Mouse (Mus musculus): Measurements from ENCODE around the gene Rasgef1c. TPM values are rescaled to one million over a fixed set of nuclear protein-coding genes. Genes with fewer than 3 reads are reported as not detected.

Gene Rasgef1c
- polyA plus RNA-seq, 1 experiment from 2014 or later: 1.8 TPM

- Histone ChIP-seq H3K9ac (no peak overlapping the region), H3K4me1 (no peaks in the 10 kb centered on the region), H3K36me3 (replicated peaks) (no peaks in the 10 kb centered on the region), H3K4me2 (no peak overlapping the region), H3K4me3 (replicated peaks) (no peak overlapping the region), H3K9me3 (no peaks in the 10 kb centered on the region), H3K27me3 (no peaks in the 10 kb centered on the region), H3K27ac (no peak overlapping the region)
- 91% methylated on average over 5 of the region's 5 CpGs for WGBS
- ATAC-seq (ENCODE audit: low FRiP score): no peak
These were observed 9.6 kb upstream of the Rasgef1c start for GRCm38 (mm10) chr11:49891993-49892392.

GRCm38 (mm10) chr11:49893806-49894205 lies 7.8 kb upstream of the Rasgef1c start:
- Histone ChIP-seq H3K27me3 (no peaks in the 10 kb centered on the region), H3K9me3 (peaks cover 6% of the 10 kb centered on the region), H3K4me1 (no peaks in the 10 kb centered on the region), H3K36me3 (replicated peaks) (no peaks in the 10 kb centered on the region), H3K27ac (no peak overlapping the region), H3K4me3 (replicated peaks) (no peak overlapping the region), H3K4me2 (no peak overlapping the region), H3K9ac (no peak overlapping the region)
- 86% methylated on average over 11 of the region's 11 CpGs for WGBS
- ATAC-seq (ENCODE audit: low FRiP score): no peak

- no peak for ATAC-seq (ENCODE audit: low FRiP score)
- Histone ChIP-seq H3K9me3 (peaks cover 6% of the 10 kb centered on the region), H3K4me2 (no peak overlapping the region), H3K27me3 (peaks cover 20% of the 10 kb centered on the region), H3K4me1 (no peaks in the 10 kb centered on the region), H3K27ac (no peak overlapping the region), H3K4me3 (replicated peaks) (no peak overlapping the region), H3K36me3 (replicated peaks) (no peaks in the 10 kb centered on the region), H3K9ac (no peak overlapping the region)
- 62% methylated on average over 6 of the region's 6 CpGs for WGBS
These were observed 5.6 kb upstream of the Rasgef1c start for GRCm38 (mm10) chr11:49895966-49896590.

- Histone ChIP-seq H3K27me3 (peaks cover 43% of the 10 kb centered on the region), H3K27ac (no peak overlapping the region), H3K4me3 (replicated peaks) (no peak overlapping the region), H3K4me2 (no peak overlapping the region), H3K9me3 (peaks cover 6% of the 10 kb centered on the region), H3K9ac (no peak overlapping the region), H3K4me1 (peaks cover 6% of the 10 kb centered on the region), H3K36me3 (replicated peaks) (no peaks in the 10 kb centered on the region)
- 76% methylated on average over 6 of the region's 6 CpGs for WGBS
- ATAC-seq (ENCODE audit: low FRiP score): no peak
These were observed 1.6 kb upstream of the Rasgef1c start for GRCm38 (mm10) chr11:49900043-49900442.

GRCm38 (mm10) chr11:49900962-49901658 lies 525 bp upstream of the Rasgef1c start:
- Histone ChIP-seq H3K27ac (no peak overlapping the region), H3K9ac (peak overlapping the region; percentile 77; the same call in 1 of the 2 replicates)
- peak; percentile 15; the same call in 1 of the 2 replicates for ATAC-seq (ENCODE audit: low FRiP score)

GRCm38 (mm10) chr11:49903333-49903732 lies 1.7 kb downstream of the Rasgef1c start:
- peaks cover 43% of the 10 kb centered on the region for H3K27me3 ChIP-seq
- no peaks in the 10 kb centered on the region for H3K36me3 ChIP-seq (replicated peaks)
- no peak overlapping the region for H3K9ac ChIP-seq
- peaks cover 6% of the 10 kb centered on the region for H3K4me1 ChIP-seq
- H3K4me3 ChIP-seq (replicated peaks): no peak overlapping the region
- peak; percentile 55; the same call in 1 of the 2 replicates for ATAC-seq (ENCODE audit: low FRiP score)
- H3K4me2 ChIP-seq: no peak overlapping the region
- no peaks in the 10 kb centered on the region for H3K9me3 ChIP-seq
- H3K27ac ChIP-seq: no peak overlapping the region
- 15% methylated on average over 7 of the region's 7 CpGs for WGBS

More at GRCm38 (mm10) chr11:49900962-49901658, 525 bp upstream of the Rasgef1c start:
- peaks cover 43% of the 10 kb centered on the region for H3K27me3 ChIP-seq
- peak overlapping the region; percentile 71 for H3K4me3 ChIP-seq (replicated peaks)
- no peaks in the 10 kb centered on the region for H3K36me3 ChIP-seq (replicated peaks)
- 31% methylated on average over 15 of the region's 15 CpGs for WGBS
- H3K9me3 ChIP-seq: peaks cover 6% of the 10 kb centered on the region
- peak overlapping the region; percentile 100 for H3K4me2 ChIP-seq
- H3K4me1 ChIP-seq: peaks cover 6% of the 10 kb centered on the region

GRCm38 (mm10) chr11:49918521-49919180 lies 17.0 kb downstream of the Rasgef1c start:
- Histone ChIP-seq H3K4me2 (no peak overlapping the region), H3K9me3 (no peaks in the 10 kb centered on the region), H3K9ac (no peak overlapping the region), H3K27ac (no peak overlapping the region), H3K4me1 (peaks cover 7% of the 10 kb centered on the region), H3K4me3 (replicated peaks) (no peak overlapping the region), H3K27me3 (no peaks in the 10 kb centered on the region), H3K36me3 (replicated peaks) (no peaks in the 10 kb centered on the region)
- no peak for ATAC-seq (ENCODE audit: low FRiP score)
- WGBS: 55% methylated on average over 15 of the region's 15 CpGs

GRCm38 (mm10) chr11:49919304-49919703 lies 17.7 kb downstream of the Rasgef1c start:
- WGBS: 93% methylated on average over 6 of the region's 6 CpGs
- Histone ChIP-seq H3K36me3 (replicated peaks) (no peaks in the 10 kb centered on the region), H3K9ac (no peak overlapping the region), H3K4me3 (replicated peaks) (no peak overlapping the region), H3K4me2 (no peak overlapping the region), H3K27ac (no peak overlapping the region), H3K9me3 (no peaks in the 10 kb centered on the region), H3K4me1 (peaks cover 7% of the 10 kb centered on the region), H3K27me3 (no peaks in the 10 kb centered on the region)
- ATAC-seq (ENCODE audit: low FRiP score): no peak

GRCm38 (mm10) chr11:49923539-49923938 lies 21.9 kb downstream of the Rasgef1c start:
- H3K4me2 ChIP-seq: no peak overlapping the region
- no peak overlapping the region for H3K9ac ChIP-seq
- WGBS: 93% methylated on average over 9 of the region's 9 CpGs
- no peaks in the 10 kb centered on the region for H3K27me3 ChIP-seq
- peaks cover 23% of the 10 kb centered on the region for H3K4me1 ChIP-seq
- H3K27ac ChIP-seq: no peak overlapping the region
- no peak for ATAC-seq (ENCODE audit: low FRiP score)
- no peak overlapping the region for H3K4me3 ChIP-seq (replicated peaks)
- no peaks in the 10 kb centered on the region for H3K36me3 ChIP-seq (replicated peaks)
- H3K9me3 ChIP-seq: no peaks in the 10 kb centered on the region

GRCm38 (mm10) chr11:49926183-49926582 lies 24.5 kb downstream of the Rasgef1c start:
- Histone ChIP-seq H3K27ac (peak overlapping the region; percentile 78; the same call in 1 of the 2 replicates), H3K9ac (no peak overlapping the region), H3K27me3 (no peaks in the 10 kb centered on the region), H3K4me3 (replicated peaks) (no peak overlapping the region), H3K9me3 (no peaks in the 10 kb centered on the region), H3K36me3 (replicated peaks) (no peaks in the 10 kb centered on the region), H3K4me2 (no peak overlapping the region), H3K4me1 (peaks cover 23% of the 10 kb centered on the region)
- 81% methylated on average over 7 of the region's 7 CpGs for WGBS
- no peak for ATAC-seq (ENCODE audit: low FRiP score)

- no peaks in the 10 kb centered on the region for H3K27me3 ChIP-seq
- H3K9ac ChIP-seq: no peak overlapping the region
- peak; percentile 82 for ATAC-seq (ENCODE audit: low FRiP score)
- no peaks in the 10 kb centered on the region for H3K9me3 ChIP-seq
- no peaks in the 10 kb centered on the region for H3K36me3 ChIP-seq (replicated peaks)
- no peak overlapping the region for H3K4me2 ChIP-seq
- peak overlapping the region; percentile 78 for H3K27ac ChIP-seq
- no peak overlapping the region for H3K4me3 ChIP-seq (replicated peaks)
- peaks cover 33% of the 10 kb centered on the region for H3K4me1 ChIP-seq
- WGBS: 26% methylated on average over 4 of the region's 4 CpGs
These were observed 25.5 kb downstream of the Rasgef1c start for GRCm38 (mm10) chr11:49927169-49927568.

GRCm38 (mm10) chr11:49927670-49928069 lies 26.0 kb downstream of the Rasgef1c start:
- Histone ChIP-seq H3K27ac (peak overlapping the region; percentile 78), H3K4me2 (no peak overlapping the region), H3K4me1 (peaks cover 35% of the 10 kb centered on the region), H3K9ac (no peak overlapping the region), H3K4me3 (replicated peaks) (no peak overlapping the region), H3K9me3 (no peaks in the 10 kb centered on the region), H3K27me3 (no peaks in the 10 kb centered on the region), H3K36me3 (replicated peaks) (no peaks in the 10 kb centered on the region)
- peak; percentile 60 for ATAC-seq (ENCODE audit: low FRiP score)
- WGBS: 76% methylated on average over 6 of the region's 6 CpGs

Data from forebrain, embryonic 12.5 days (tissue).